Mouse (Mus musculus): ENCODE measurements around the gene Trmo.

DNA sequence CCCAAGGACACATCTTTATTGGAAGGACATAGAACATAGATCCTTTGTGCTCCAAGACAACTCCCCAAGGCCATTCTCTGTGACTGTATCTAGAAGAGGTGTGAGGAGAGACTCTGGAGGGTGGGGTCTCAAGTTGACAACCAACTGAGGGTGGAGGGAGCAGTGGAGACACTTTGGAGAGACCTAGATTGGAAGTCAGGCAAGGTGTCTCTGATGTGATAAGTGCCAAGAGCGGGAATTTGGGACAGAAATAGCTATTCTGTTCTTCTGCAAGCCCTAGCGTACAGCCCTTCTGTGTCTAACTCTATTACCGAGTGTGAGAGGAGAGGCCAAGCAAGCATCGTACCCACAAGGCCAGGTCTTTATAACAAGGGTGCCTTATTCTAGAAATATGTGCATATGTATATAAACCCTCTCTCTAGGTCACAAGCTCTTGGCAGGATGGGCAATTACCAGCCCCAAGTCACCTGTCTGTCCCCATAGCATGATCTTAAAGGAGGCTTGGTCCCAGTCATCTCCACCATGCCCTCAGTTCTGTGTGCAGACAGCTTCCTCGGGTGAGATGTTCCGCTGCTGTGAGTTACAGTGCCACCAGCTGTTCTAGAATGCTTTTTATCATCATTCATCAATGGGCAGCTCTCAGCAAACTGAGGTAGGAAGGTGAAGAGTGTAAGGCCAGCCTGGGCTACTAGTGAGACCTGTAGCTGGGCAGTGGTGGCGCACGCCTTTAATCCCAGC, 17.9 kb upstream of the Trmo start:
- TF ChIP-seq TAL1 (IDR thresholded peaks at IDR 0.05; ENCODE audit: low read length) (peak; percentile 92), GATA1 (IDR thresholded peaks at IDR 0.05; ENCODE audit: low read length) (peak; percentile 86)

Data from erythroblast, embryonic 14.5 days (primary cell).